Mouse (Mus musculus): ENCODE measurements around the gene Defb43.

The Defb43 gene

GRCm38 (mm10) chr14:63066630-63067310, 55.2 kb downstream of the Defb43 start:
- peak; percentile 81 for DNase-seq (ENCODE audit: low read depth)
